Mouse (Mus musculus) mesoderm, embryonic 11.5 days (tissue): ENCODE results near the gene Rplp0.

Source experiments
- DNase-seq: peaks from one replicate; pipeline ENCODE4 v3.0.0-alpha.2; 2012; ENCODE audit warnings: low read depth, low spot score

The Rplp0 gene

GRCm38 (mm10) chr5:115581662-115582061 lies 22.4 kb downstream of the Rplp0 start:
- DNase-seq = no peak

GRCm38 (mm10) chr5:115585616-115586015 lies 26.3 kb downstream of the Rplp0 start:
- DNase-seq = no peak

GRCm38 (mm10) chr5:115586166-115586565 lies 26.9 kb downstream of the Rplp0 start:
- no peak for DNase-seq

- no peak for DNase-seq
Observed at GRCm38 (mm10) chr5:115586780-115587179, 27.5 kb downstream of the Rplp0 start.

DNA sequence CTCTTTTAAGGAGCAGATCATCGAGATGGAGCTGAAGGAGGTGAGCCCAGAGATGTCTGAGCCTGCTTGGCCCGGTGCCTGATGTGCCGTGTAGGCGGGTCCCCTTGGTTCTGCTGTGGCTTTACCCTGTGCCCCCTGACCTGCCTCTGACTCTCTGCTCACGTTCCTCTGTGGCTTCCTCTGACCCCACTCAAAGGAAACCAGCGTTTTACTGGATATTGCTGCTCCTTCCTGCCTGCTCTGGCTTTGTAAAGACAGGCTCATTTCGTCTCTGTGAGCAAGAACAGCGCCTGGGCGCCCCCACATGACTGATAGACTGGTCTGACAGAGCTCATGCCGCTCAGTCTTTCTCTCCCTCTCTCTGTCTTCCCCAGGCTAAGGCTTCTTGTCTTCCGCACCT lies 31.8 kb downstream of the Rplp0 start:
- no peak for DNase-seq

- no peak for DNase-seq
Observed at GRCm38 (mm10) chr5:115591506-115591905, 32.2 kb downstream of the Rplp0 start.

DNA sequence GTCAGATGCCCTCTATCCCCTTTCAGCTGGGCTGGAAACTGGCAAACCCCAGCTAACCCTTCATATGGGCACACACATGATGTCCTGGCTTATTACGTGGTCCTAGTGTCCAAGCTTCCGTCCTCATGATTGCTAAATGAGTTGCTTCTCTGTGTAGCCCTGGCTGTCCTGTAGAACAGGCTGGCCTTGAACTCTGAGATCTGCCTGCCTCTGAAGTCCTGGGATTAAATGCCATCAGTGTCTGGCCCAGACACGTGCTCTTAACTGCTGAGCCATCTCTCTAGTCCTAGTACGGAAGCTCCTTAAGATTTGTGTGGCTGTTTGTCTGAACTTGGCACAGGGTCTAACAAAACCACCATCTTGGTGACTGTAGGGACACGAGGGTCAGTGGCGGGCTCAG lies 44.3 kb downstream of the Rplp0 start:
- DNase-seq = no peak

DNA sequence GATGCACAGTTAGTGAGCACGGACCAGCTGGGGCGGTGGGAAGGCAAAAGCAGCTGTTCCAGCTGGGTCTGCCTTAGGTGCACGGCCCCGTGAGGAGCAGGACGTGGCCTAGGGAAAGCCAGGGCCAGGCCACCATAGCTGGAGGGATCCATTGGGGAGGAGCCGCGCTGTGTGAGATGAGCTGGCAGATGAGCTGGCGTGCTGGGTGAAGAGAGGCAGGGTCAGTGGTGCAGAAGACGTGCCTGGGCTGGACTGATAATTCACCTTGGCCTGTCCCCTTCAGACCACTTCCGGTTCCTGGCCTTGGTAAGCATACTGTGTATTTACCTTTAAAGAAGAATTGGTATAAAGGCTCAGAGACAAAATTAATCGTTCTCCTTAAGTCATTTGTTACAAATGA lies 52.3 kb downstream of the Rplp0 start:
- no peak for DNase-seq
